Mouse (Mus musculus) CD8-positive naive resting alpha-beta T cell, adult 2 months (primary cell): Measurements from ENCODE around the gene Gucy1a1.

Experiments used
- DNase-seq, 2 experiments: peaks; one replicate each; pipeline ENCODE4 v3.0.0; 2022; ENCODE audit warnings: low read depth in 2 of 2, low spot score in 2 of 2

Gucy1a1 gene

GRCm38 (mm10) chr3:82096801-82097200 is 48.8 kb downstream of the Gucy1a1 start:
- no peak for DNase-seq

GRCm38 (mm10) chr3:82074201-82074851 is 71.3 kb downstream of the Gucy1a1 start, which contains the start of gene Gucy1b1:
Gene Gucy1b1 (minus strand): TSS chr3:82074689.
- DNase-seq: peak; percentile 27 to 41

GRCm38 (mm10) chr3:82073741-82074181 is 71.8 kb downstream of the Gucy1a1 start:
- peak; percentile 1 to 6 for DNase-seq

- no peak for DNase-seq
Observed at GRCm38 (mm10) chr3:82067830-82068229, 77.8 kb downstream of the Gucy1a1 start.

GRCm38 (mm10) chr3:82061402-82062180 is 84.0 kb downstream of the Gucy1a1 start:
- DNase-seq: no peak

GRCm38 (mm10) chr3:82057201-82057600 is 88.4 kb downstream of the Gucy1a1 start:
- DNase-seq: no peak

- DNase-seq: no peak
Observed at GRCm38 (mm10) chr3:82054283-82054974, 91.2 kb downstream of the Gucy1a1 start.

- no peak for DNase-seq
Observed at GRCm38 (mm10) chr3:82052029-82052428, 93.6 kb downstream of the Gucy1a1 start.

GRCm38 (mm10) chr3:82051468-82051867 is 94.1 kb downstream of the Gucy1a1 start:
- no peak for DNase-seq

- DNase-seq: no peak
Observed at GRCm38 (mm10) chr3:82048681-82049080, 96.9 kb downstream of the Gucy1a1 start.

GRCm38 (mm10) chr3:82048078-82048477 is 97.5 kb downstream of the Gucy1a1 start:
- DNase-seq: no peak

GRCm38 (mm10) chr3:82047100-82047753 is 98.4 kb downstream of the Gucy1a1 start:
- no peak for DNase-seq

- DNase-seq: no peak
Observed at GRCm38 (mm10) chr3:82046087-82046486, 99.5 kb downstream of the Gucy1a1 start.

GRCm38 (mm10) chr3:82044902-82045301 is 100.7 kb downstream of the Gucy1a1 start:
- no peak for DNase-seq

GRCm38 (mm10) chr3:82043676-82044075 is 101.9 kb downstream of the Gucy1a1 start:
- DNase-seq: no peak
